Mouse (Mus musculus): ENCODE data around the gene Fam57a.
A peak's percentile ranks its signal among the peaks of the same experiment; 100 is the strongest.

The Fam57a gene

GRCm38 (mm10) chr11:76243811-76244546 lies 64.5 kb downstream of the Fam57a start:
- peak; percentile 30 for DNase-seq (ENCODE audit: inconsistent ontology term)

GRCm38 (mm10) chr11:76246439-76246838 lies 67.0 kb downstream of the Fam57a start:
- no peak for DNase-seq (ENCODE audit: inconsistent ontology term)

- no peak for DNase-seq (ENCODE audit: inconsistent ontology term)
Measured at GRCm38 (mm10) chr11:76247239-76247638, 67.8 kb downstream of the Fam57a start.

GRCm38 (mm10) chr11:76252036-76252435 lies 72.6 kb downstream of the Fam57a start:
- DNase-seq (ENCODE audit: inconsistent ontology term), result no peak

GRCm38 (mm10) chr11:76253145-76253917 lies 73.9 kb downstream of the Fam57a start:
- DNase-seq (ENCODE audit: inconsistent ontology term), result peak; percentile 67

- DNase-seq (ENCODE audit: inconsistent ontology term), result no peak
Measured at GRCm38 (mm10) chr11:76253918-76254264, 74.4 kb downstream of the Fam57a start.

GRCm38 (mm10) chr11:76255431-76256001 lies 76.0 kb downstream of the Fam57a start:
- peak; percentile 66 for DNase-seq (ENCODE audit: inconsistent ontology term)

- no peak for DNase-seq (ENCODE audit: inconsistent ontology term)
Measured at GRCm38 (mm10) chr11:76256129-76256528, 76.7 kb downstream of the Fam57a start.

- DNase-seq (ENCODE audit: inconsistent ontology term), result no peak
Measured at GRCm38 (mm10) chr11:76257386-76257785, 77.9 kb downstream of the Fam57a start.

GRCm38 (mm10) chr11:76258511-76258910 lies 79.0 kb downstream of the Fam57a start:
- no peak for DNase-seq (ENCODE audit: inconsistent ontology term)

GRCm38 (mm10) chr11:76260208-76261050 lies 81.0 kb downstream of the Fam57a start:
- DNase-seq (ENCODE audit: inconsistent ontology term), result no peak

- no peak for DNase-seq (ENCODE audit: inconsistent ontology term)
Measured at GRCm38 (mm10) chr11:76261224-76261623, 81.8 kb downstream of the Fam57a start.

GRCm38 (mm10) chr11:76262611-76263351 lies 83.3 kb downstream of the Fam57a start:
- DNase-seq (ENCODE audit: inconsistent ontology term), result no peak
